Mouse (Mus musculus): ENCODE measurements around the gene Ms4a10.

DNA sequence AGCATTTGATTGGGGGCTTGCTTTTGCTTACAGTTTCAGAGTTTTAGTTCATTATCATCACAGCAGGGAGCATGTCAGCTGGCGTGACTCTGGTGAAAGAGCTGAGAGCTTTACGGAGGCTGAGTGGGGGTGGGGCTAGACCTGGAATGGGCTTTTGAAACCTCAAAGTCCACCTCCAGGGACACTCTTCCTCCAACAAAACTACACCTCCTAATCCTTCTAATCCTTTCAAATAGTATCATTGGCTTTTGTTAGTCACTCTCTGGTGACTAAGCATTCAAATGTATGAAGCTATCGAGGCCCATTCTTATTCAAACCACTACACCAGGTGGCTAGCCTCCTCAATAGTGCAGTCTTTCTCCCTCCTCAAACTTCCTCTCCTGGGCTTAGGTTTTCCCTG lies 1.8 kb downstream of the Ms4a10 start:
- TF ChIP-seq MAFK (IDR thresholded peaks at IDR 0.05; ENCODE audit: insufficient read depth, low read depth, low read length) = peak; percentile 90
- TF ChIP-seq HCFC1 (IDR thresholded peaks at IDR 0.05; ENCODE audit: borderline replicate concordance, insufficient read depth, low read length) = 0 out of 2 replicates have a peak, but pooled peaks have one; percentile 44
- peak; percentile 63 for TF ChIP-seq CHD2 (IDR thresholded peaks at IDR 0.05; ENCODE audit: low read depth, low read length)

All from ES-E14 (cell line).